Mouse (Mus musculus) embryonic facial prominence, embryonic 12.5 days (tissue): ENCODE results near the gene Cmip. TPM values are rescaled to one million over a fixed set of nuclear protein-coding genes. Genes with fewer than 3 reads are reported as not detected.
A peak's percentile ranks its signal among the peaks of the same experiment; 100 is the strongest.

Experiments
- ATAC-seq: fragments of 200-750 bp; cut with Nextera tagmentation; 2 replicates; pipeline ENCODE4 v1.8.0; 2017; ENCODE audit not compliant: insufficient number of reproducible peaks, insufficient read depth, low FRiP score, low TSS enrichment
- H3K27ac ChIP-seq: fragments of 300-500 bp; sonication (generic); 2 replicates; pipeline ENCODE4 v1.5.1; 2016; ENCODE audit warnings: mild to moderate bottlenecking
- H3K27me3 ChIP-seq: fragments of 300-500 bp; sonication (generic); 2 replicates; pipeline ENCODE4 v1.6.1; 2016; ENCODE audit warnings: mild to moderate bottlenecking, moderate library complexity
- H3K36me3 ChIP-seq: fragments of 300-500 bp; sonication (generic); 2 replicates; pipeline ENCODE4 v1.6.1; 2016; ENCODE audit warnings: mild to moderate bottlenecking
- H3K4me1 ChIP-seq: fragments of 300-500 bp; sonication (generic); 2 replicates; pipeline ENCODE4 v1.6.1; 2016
- H3K4me2 ChIP-seq: fragments of 300-500 bp; sonication (generic); replicated peaks from 2 replicates; pipeline ENCODE4 v1.6.1; 2016; ENCODE audit warnings: mild to moderate bottlenecking, moderate library complexity
- H3K4me3 ChIP-seq: fragments of 300-500 bp; sonication (generic); 2 replicates; pipeline ENCODE4 v1.5.1; 2016; ENCODE audit warnings: mild to moderate bottlenecking
- H3K9ac ChIP-seq: fragments of 300-500 bp; sonication (generic); 2 replicates; pipeline ENCODE4 v1.6.1; 2016; ENCODE audit warnings: mild to moderate bottlenecking, moderate library complexity
- H3K9me3 ChIP-seq: fragments of 300-500 bp; sonication (generic); 2 replicates; pipeline ENCODE4 v1.6.1; 2016; ENCODE audit warnings: mild to moderate bottlenecking, moderate library complexity
- WGBS: fragments of 180-500 bp; shearing (Covaris S2); methylation state at CpG from one replicate; pipeline ENCODE4 v1.1.7; 2016; 5-methylcytosine and 5-hydroxymethylcytosine counted together
- polyA plus RNA-seq: library from polyadenylated mRNA; unstranded; fragments of >200 nt; fragmentation: Nextera tagmentation; extraction: Ambion mirVana; gene quantifications from 2 replicates; pipeline ENCODE4 v1.2.1, GENCODE M21; 2016

Gene Cmip
- polyA plus RNA-seq, 1 experiment from 2014 or later, result 16.8 TPM

DNA sequence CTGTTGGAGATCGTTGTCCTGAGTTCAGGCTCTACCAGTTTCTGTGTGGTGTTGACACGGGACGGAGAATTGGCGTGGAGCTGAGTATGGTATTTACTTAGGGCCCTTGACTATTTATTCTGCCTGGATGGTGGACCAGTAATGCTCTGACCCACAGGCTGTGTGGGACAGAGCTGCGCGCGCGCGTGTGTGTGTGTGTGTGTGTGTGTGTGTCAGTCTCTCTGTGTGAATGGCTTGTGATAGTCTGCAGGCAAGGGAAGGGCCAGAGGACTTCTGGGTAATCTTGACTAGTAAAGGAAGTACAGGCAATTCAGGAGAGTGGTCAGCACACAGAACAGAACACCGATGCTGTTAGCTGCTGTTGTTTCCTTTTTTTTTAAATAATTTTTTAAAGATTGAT is 24.8 kb downstream of the Cmip start:
- H3K4me1 ChIP-seq, result peaks cover 33% of the 10 kb centered on the region
- no peak for ATAC-seq

DNA sequence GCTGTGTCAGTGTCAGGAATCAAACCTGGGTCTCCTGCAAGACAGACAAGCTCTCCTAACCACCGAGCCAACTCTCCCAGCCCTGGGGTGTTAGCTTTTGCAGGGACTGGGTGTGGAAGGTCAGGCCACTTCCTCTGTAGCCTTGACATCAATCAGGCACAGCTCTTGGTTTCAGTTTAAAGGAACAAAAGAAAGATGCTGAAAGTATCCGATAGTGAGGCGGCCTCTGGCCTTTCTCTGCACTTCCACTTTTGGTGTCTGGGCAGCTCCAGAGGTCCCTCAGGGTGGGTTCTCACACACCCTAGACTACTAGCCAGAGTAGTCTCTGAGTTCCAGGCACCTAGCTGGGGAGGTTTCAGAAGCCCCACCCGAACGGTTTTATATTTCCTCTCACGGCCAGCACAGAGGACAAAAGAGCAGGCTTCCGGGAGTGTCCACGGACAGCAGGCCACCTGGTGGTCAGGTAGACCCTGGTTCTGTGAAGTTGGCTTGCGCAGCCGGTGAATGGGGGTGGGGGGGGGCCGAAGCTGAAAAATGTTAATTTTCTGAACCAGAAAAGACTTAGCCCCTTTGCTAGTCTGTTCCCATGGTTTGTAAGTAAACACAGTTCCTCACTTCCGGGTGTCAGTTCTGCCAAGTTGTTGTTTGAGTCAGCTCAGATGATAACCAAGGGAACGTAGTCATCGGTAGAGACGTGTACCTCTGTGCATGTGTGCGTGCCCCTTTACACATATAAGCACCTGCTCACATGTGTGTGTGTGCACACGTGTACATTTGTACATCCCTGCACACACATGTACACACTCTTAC is 25.5 kb downstream of the Cmip start:
- WGBS, result 55% methylated on average over 17 of the region's 17 CpGs
- H3K9me3 ChIP-seq, result no peaks in the 10 kb centered on the region
- H3K4me2 ChIP-seq, result no peak overlapping the region
- peaks cover 33% of the 10 kb centered on the region for H3K4me1 ChIP-seq
- H3K9ac ChIP-seq, result no peak overlapping the region
- peak overlapping the region; percentile 32; the same call in 1 of the 2 replicates for H3K27ac ChIP-seq
- H3K36me3 ChIP-seq, result 0 out of 2 replicates have a peak, but pooled peaks cover 7% of the 10 kb centered on the region
- H3K27me3 ChIP-seq, result no peaks in the 10 kb centered on the region
- H3K4me3 ChIP-seq, result no peak overlapping the region
- no peak for ATAC-seq

More for the DNA sequence above, 24.8 kb downstream of the Cmip start:
- whole genome bisulfite sequencing, result 85% methylated on average over 10 of the region's 10 CpGs
- H3K27ac ChIP-seq, result no peak overlapping the region
- H3K4me3 ChIP-seq, result no peak overlapping the region
- H3K4me2 ChIP-seq, result no peak overlapping the region
- H3K36me3 ChIP-seq, result 0 out of 2 replicates have a peak, but pooled peaks cover 7% of the 10 kb centered on the region
- no peaks in the 10 kb centered on the region for H3K27me3 ChIP-seq
- no peak overlapping the region for H3K9ac ChIP-seq
- H3K9me3 ChIP-seq, result no peaks in the 10 kb centered on the region

DNA sequence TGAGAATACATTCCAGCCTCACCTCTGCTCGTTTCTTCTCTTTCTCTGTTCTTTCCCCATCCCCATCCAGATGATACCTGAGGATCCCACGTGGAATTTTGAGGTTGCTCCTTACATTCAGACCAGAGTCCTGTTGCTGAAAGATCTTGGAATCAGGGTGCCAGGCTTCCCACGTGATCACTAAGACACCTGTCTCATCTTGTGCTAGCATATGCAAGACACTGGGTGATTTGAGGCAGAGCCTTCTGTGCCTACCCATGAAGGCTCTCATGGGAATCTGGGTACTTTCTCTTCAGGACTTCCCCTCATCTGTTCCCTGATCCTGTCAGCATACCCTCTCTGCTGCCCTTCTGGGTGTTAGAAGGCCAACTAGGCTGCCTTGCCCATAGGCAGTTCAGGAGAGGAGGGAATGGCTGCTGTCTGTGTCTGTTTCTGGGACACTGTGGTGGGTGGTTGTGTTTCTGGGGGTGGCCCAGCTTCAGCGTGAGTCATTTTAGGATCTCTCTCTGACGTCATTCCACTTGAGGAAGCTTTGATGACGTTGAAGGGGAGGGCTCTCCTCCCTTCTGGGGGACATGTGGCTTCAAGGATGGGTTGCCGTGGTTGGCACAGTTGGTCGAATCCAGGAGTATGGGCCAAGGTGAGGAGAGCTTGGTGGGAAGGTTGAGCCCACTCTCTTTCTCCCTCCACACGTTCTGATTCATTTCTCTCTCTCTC is 28.1 kb downstream of the Cmip start:
- ATAC-seq, result no peak
- Histone ChIP-seq H3K9ac (no peak overlapping the region), H3K27me3 (no peaks in the 10 kb centered on the region), H3K4me3 (no peak overlapping the region), H3K4me2 (no peak overlapping the region), H3K9me3 (no peaks in the 10 kb centered on the region), H3K36me3 (0 out of 2 replicates have a peak, but pooled peaks cover 7% of the 10 kb centered on the region), H3K4me1 (peaks cover 20% of the 10 kb centered on the region), H3K27ac (no peak overlapping the region)
- 86% methylated on average over 9 of the region's 9 CpGs for WGBS

GRCm38 (mm10) chr8:117287966-117288365 is 31.1 kb downstream of the Cmip start:
- Histone ChIP-seq H3K36me3 (0 out of 2 replicates have a peak, but pooled peaks cover 7% of the 10 kb centered on the region), H3K27ac (no peak overlapping the region), H3K9ac (no peak overlapping the region), H3K9me3 (no peaks in the 10 kb centered on the region), H3K4me1 (peaks cover 34% of the 10 kb centered on the region), H3K4me2 (no peak overlapping the region), H3K4me3 (no peak overlapping the region), H3K27me3 (no peaks in the 10 kb centered on the region)
- no peak for ATAC-seq
- 77% methylated on average over 8 of the region's 8 CpGs for WGBS

DNA sequence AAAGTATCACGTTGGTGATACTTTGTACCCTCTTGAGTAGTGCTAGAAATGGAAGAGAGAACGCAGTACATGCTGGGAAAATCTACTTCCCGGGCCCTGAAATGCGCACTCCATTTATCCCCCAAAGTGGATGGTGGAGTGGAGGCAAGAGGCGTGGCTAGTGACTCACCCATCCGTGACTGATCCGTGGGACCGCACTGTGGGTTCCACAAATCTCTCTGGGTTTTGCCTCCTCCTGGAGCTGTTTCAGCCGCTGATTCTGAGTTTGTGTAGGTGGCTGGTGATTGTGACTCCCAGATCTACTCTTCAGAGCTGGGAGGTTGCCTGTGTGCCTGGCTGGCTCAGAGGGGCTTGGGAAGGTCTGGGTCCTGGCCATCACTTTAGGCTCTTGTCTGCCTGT is 32.2 kb downstream of the Cmip start:
- Histone ChIP-seq H3K4me1 (peaks cover 40% of the 10 kb centered on the region), H3K4me2 (no peak overlapping the region), H3K4me3 (no peak overlapping the region), H3K9me3 (no peaks in the 10 kb centered on the region), H3K27ac (no peak overlapping the region), H3K27me3 (no peaks in the 10 kb centered on the region), H3K9ac (no peak overlapping the region), H3K36me3 (0 out of 2 replicates have a peak, but pooled peaks cover 7% of the 10 kb centered on the region)
- no peak for ATAC-seq
- WGBS, result 83% methylated on average over 9 of the region's 9 CpGs

DNA sequence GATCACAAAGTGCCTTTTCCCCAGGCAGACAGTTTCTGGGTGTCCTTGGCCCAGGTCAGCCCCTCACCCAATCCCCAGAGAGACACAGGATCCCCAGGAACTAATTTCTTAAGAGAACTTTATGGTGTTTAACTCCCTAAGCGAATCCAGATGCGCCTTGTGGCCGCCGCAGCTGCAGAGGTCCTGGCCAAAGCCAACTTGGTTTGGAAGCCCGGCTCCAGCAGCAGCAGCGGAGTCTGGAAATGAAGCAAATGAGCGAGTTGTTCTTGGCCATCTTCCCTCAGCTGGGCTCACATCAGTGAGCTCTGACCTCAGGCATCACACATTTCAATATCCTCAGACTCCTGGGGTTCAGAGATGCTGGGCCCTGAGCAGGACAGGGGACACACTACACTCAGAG is 33.6 kb downstream of the Cmip start:
- Histone ChIP-seq H3K27me3 (no peaks in the 10 kb centered on the region), H3K9me3 (no peaks in the 10 kb centered on the region), H3K9ac (no peak overlapping the region), H3K36me3 (0 out of 2 replicates have a peak, but pooled peaks cover 7% of the 10 kb centered on the region), H3K27ac (peak overlapping the region; percentile 23; the same call in 1 of the 2 replicates), H3K4me3 (no peak overlapping the region), H3K4me2 (no peak overlapping the region), H3K4me1 (peaks cover 49% of the 10 kb centered on the region)
- ATAC-seq, result no peak
- 44% methylated on average over 7 of the region's 7 CpGs for WGBS

DNA sequence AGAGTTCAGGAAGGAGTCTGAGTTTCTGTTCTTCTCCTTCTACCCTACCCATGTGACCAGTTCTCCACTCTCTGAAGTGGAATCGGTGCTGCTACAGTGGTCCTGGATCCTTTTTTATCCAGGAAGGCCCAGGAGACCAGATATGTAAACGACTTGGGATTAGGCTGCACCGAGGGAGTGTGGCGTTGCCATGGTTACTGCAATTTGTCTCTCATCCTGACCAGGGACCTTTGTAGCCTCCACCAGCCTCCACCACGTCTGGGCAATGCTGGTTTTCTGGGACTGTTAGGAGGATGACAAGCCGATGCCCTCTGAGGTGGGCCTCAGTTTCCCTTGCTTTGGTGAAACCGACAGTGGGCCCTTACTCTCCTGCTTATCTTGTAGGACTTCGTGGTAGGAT is 35.4 kb downstream of the Cmip start:
- 40% methylated on average over 8 of the region's 8 CpGs for WGBS
- Histone ChIP-seq H3K4me1 (peaks cover 49% of the 10 kb centered on the region), H3K4me2 (no peak overlapping the region), H3K27ac (no peak overlapping the region), H3K4me3 (no peak overlapping the region), H3K27me3 (no peaks in the 10 kb centered on the region), H3K9me3 (no peaks in the 10 kb centered on the region), H3K9ac (no peak overlapping the region), H3K36me3 (no peaks in the 10 kb centered on the region)
- ATAC-seq, result no peak

DNA sequence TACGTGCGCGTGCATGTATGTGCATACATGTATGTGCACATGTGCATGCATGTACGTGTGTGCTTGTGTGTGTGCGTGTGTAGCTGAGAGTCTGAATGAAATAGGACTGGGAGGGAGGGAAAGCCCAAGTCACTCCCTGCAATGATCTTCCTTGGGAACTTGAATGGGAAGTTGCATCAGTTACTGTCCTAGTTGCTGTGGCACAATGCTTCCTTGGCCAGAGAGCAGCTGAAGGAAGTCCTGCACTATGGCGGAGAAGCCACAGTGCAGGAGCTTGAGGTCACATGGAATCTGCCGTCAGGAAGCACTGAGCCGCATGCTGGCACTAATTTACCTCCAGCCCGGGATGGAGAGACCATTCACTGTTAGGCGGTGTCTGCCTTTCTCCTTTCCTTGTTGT is 37.9 kb downstream of the Cmip start:
- H3K27me3 ChIP-seq, result no peaks in the 10 kb centered on the region
- H3K4me2 ChIP-seq, result no peak overlapping the region
- H3K36me3 ChIP-seq, result no peaks in the 10 kb centered on the region
- H3K9ac ChIP-seq, result no peak overlapping the region
- no peak overlapping the region for H3K4me3 ChIP-seq
- 66% methylated on average over 10 of the region's 10 CpGs for WGBS
- H3K27ac ChIP-seq, result no peak overlapping the region
- H3K9me3 ChIP-seq, result no peaks in the 10 kb centered on the region
- no peak for ATAC-seq
- peaks cover 45% of the 10 kb centered on the region for H3K4me1 ChIP-seq

GRCm38 (mm10) chr8:117297913-117298518 is 41.2 kb downstream of the Cmip start:
- Histone ChIP-seq H3K27ac (peak overlapping the region; percentile 7; the same call in 1 of the 2 replicates), H3K9me3 (no peaks in the 10 kb centered on the region), H3K4me3 (no peak overlapping the region), H3K4me2 (no peak overlapping the region), H3K9ac (no peak overlapping the region), H3K36me3 (no peaks in the 10 kb centered on the region), H3K27me3 (no peaks in the 10 kb centered on the region), H3K4me1 (peaks cover 41% of the 10 kb centered on the region)
- ATAC-seq, result no peak
- 73% methylated on average over 12 of the region's 12 CpGs for WGBS

DNA sequence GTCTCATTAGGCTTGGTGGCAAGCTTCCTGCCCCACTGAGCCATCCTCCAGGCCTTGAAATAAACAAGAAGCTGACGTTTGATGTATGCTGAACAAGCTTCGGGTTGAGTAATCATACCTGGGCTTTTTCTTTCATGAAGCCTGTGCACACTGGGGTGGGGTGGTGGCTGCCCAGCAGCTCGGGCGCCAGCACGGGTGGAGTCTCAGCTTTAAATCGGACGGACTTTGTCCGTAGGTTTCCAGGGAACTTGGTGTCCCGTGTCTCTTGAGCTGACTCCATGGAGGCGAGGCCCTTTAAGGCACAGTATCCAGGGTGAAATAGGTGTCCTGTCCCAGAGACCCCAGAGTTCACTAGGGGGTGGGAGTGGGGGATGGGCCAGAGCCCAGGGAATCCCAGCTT is 42.3 kb downstream of the Cmip start:
- Histone ChIP-seq H3K27me3 (no peaks in the 10 kb centered on the region), H3K4me1 (peaks cover 41% of the 10 kb centered on the region), H3K36me3 (no peaks in the 10 kb centered on the region), H3K4me3 (no peak overlapping the region), H3K4me2 (no peak overlapping the region), H3K27ac (no peak overlapping the region), H3K9me3 (no peaks in the 10 kb centered on the region), H3K9ac (no peak overlapping the region)
- 75% methylated on average over 10 of the region's 10 CpGs for WGBS
- no peak for ATAC-seq

DNA sequence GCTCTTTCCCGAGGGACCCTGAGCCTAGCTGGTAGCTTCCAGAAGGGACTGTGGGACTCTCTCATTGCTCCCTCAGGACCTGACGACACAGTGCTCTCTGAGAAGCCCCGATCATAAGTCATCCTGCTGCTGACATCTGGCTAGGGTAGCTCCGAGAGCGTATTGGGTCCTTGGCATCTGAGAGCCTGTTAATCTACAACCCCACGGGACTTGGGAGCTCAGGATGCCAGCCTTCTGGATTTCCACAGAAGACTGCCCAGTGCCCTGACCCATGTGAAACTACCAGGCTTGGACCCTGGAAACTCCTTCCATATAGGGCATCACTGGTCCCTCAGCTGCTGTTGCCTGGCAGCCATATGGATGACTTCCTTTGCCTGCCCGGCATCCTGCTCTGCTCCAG is 43.3 kb downstream of the Cmip start:
- H3K27ac ChIP-seq, result no peak overlapping the region
- peaks cover 39% of the 10 kb centered on the region for H3K4me1 ChIP-seq
- no peak for ATAC-seq
- H3K36me3 ChIP-seq, result no peaks in the 10 kb centered on the region
- H3K9ac ChIP-seq, result no peak overlapping the region
- H3K4me3 ChIP-seq, result no peak overlapping the region
- H3K27me3 ChIP-seq, result no peaks in the 10 kb centered on the region
- WGBS, result 78% methylated on average over 7 of the region's 7 CpGs
- no peak overlapping the region for H3K4me2 ChIP-seq
- H3K9me3 ChIP-seq, result no peaks in the 10 kb centered on the region
